Mouse (Mus musculus) hindbrain, postnatal 0 days (tissue): ENCODE data around the gene Pdzrn4. TPM values are rescaled to one million over a fixed set of nuclear protein-coding genes. Genes with fewer than 3 reads are reported as not detected.
A peak's percentile ranks its signal among the peaks of the same experiment; 100 is the strongest.

Experiments
- ATAC-seq: fragments of 200-750 bp; cut with Nextera tagmentation; 2 replicates; pipeline ENCODE4 v1.8.0; 2017; ENCODE audit warnings: mild to moderate bottlenecking, moderate TSS enrichment, moderate library complexity
- DNase-seq: peaks from one replicate; pipeline ENCODE4 v3.0.0-alpha.2; 2015; ENCODE audit warnings: low spot score
- H3K27ac ChIP-seq: fragments of 300-500 bp; sonication (generic); 2 replicates; pipeline ENCODE4 v1.5.1; 2014; ENCODE audit warnings: mild to moderate bottlenecking
- H3K27me3 ChIP-seq: fragments of 300-500 bp; sonication (generic); 2 replicates; pipeline ENCODE4 v1.6.1; 2014; ENCODE audit warnings: low read length, mixed read lengths; ENCODE audit not compliant: insufficient read depth
- H3K36me3 ChIP-seq: fragments of 300-500 bp; sonication (generic); 2 replicates; pipeline ENCODE4 v1.6.1; 2014; ENCODE audit warnings: low read length, mixed read lengths; ENCODE audit not compliant: insufficient read depth
- H3K4me1 ChIP-seq: fragments of 300-500 bp; sonication (generic); 2 replicates; pipeline ENCODE4 v1.6.1; 2014; ENCODE audit warnings: antibody characterized with exemption, low read length, mixed read lengths; ENCODE audit not compliant: insufficient read depth
- H3K4me2 ChIP-seq: fragments of 300-500 bp; sonication (generic); 2 replicates; pipeline ENCODE4 v1.6.1; 2014; ENCODE audit warnings: low read depth, mild to moderate bottlenecking, low read length, moderate library complexity, mixed read lengths
- H3K4me3 ChIP-seq: fragments of 300-500 bp; sonication (generic); 2 replicates; pipeline ENCODE4 v1.5.1; 2014; ENCODE audit warnings: low read length
- H3K9ac ChIP-seq: fragments of 300-500 bp; sonication (generic); replicated peaks from 2 replicates; pipeline ENCODE4 v1.6.1; 2014; ENCODE audit warnings: mild to moderate bottlenecking, low read length, moderate library complexity, mixed read lengths
- H3K9me3 ChIP-seq: fragments of 300-500 bp; sonication (generic); 2 replicates; pipeline ENCODE4 v1.6.1; 2016; ENCODE audit warnings: low read length, mixed read lengths
- CTCF ChIP-seq: IDR thresholded peaks from 2 replicates; pipeline ENCODE4 v1.5.1; 2016; ENCODE audit warnings: antibody characterized with exemption, control low read depth, low read depth
- WGBS: fragments of 180-500 bp; shearing (Covaris S2); extraction: QIAGEN DNeasy Blood & Tissue Kit; methylation state at CpG from one replicate; pipeline ENCODE4 v1.1.7; 2014; 5-methylcytosine and 5-hydroxymethylcytosine counted together
- polyA plus RNA-seq: library from polyadenylated mRNA; unstranded; fragments of >200 nt; fragmentation: Nextera tagmentation; extraction: Ambion mirVana; gene quantifications from 2 replicates; pipeline ENCODE4 v1.2.1, GENCODE M21; 2015
- total RNA-seq: library from RNA; depleted of rRNA; stranded (reverse); fragments of >200 nt; gene quantifications from 2 replicates; pipeline ENCODE4 v1.2.3, GENCODE M21; 2014

The Pdzrn4 gene
- total and polyA plus RNA-seq, 2 experiments from 2014 or later, result 17.1 to 17.8 TPM

DNA sequence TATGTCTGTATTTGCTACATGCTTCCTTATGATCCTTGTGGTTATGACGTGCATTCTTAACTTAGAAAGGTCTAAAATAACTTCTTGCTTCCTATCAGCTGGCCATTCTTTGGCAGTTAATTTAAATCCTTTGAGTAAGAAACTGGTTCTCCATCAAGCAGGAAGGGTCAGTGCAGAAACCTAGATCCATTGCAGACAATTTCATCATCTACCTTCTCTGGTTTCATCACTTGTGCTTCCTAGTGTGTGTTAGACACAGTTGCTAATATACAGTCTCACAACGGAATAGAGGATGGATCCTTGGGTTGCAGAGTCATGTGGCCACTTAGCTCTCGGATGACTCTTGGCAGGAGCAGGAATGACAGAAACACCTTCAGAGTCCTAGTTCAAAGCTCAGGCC is 397.6 kb downstream of the Pdzrn4 start:
- Histone ChIP-seq H3K4me3 (no peak overlapping the region), H3K4me2 (no peak overlapping the region), H3K9ac (no peak overlapping the region), H3K27ac (no peak overlapping the region), H3K9me3 (no peaks in the 10 kb centered on the region), H3K27me3 (no peaks in the 10 kb centered on the region), H3K4me1 (no peaks in the 10 kb centered on the region), H3K36me3 (no peaks in the 10 kb centered on the region)
- no peak for TF ChIP-seq CTCF
- WGBS, result 92% methylated on average over 3 of the region's 3 CpGs
- no peak for ATAC-seq
- no peak for DNase-seq

DNA sequence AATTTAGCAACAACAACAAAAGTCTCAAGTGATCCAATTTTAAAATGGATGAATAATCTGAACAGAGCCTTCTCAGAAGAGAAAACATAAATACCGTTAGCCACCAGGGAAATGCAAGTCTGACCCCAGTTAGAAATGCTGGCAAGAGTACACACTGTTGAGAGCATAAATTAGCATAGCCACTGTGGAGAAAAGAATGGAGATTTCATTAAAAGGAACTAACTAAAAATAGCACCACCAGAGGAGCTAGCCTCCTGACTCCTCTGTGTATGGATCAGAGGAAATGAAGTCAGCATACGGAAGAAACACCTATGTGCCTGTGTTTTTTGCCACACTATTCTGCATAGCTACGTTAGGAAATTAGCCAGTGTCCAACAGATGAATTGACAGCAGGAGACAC is 409.3 kb downstream of the Pdzrn4 start:
- 12% methylated on average over 3 of the region's 3 CpGs for WGBS
- Histone ChIP-seq H3K36me3 (no peaks in the 10 kb centered on the region), H3K27me3 (no peaks in the 10 kb centered on the region), H3K4me3 (no peak overlapping the region), H3K27ac (no peak overlapping the region), H3K4me2 (no peak overlapping the region), H3K4me1 (no peaks in the 10 kb centered on the region), H3K9me3 (no peaks in the 10 kb centered on the region), H3K9ac (no peak overlapping the region)
- DNase-seq, result peak; percentile 31
- ATAC-seq, result no peak
- peak; percentile 25; the same call in 1 of the 2 replicates for TF ChIP-seq CTCF

DNA sequence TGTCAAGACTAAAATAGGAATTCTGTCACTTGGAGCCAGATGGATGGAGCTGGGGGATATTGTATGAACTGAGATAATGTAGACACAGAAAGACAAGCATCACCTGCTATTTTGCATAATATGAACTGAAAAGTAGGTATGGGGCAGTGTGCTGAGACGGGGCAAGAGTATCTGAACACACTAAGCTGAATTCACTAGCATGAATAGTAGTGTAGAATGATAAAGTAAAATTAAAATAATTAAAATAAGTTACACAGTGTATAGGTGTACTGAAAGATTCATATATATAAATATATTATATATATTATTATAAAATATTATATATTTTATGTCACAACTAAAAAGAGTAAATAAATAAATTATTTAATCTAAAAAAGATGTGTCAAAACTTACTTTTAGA is 409.7 kb downstream of the Pdzrn4 start:
- TF ChIP-seq CTCF, result no peak
- no peaks in the 10 kb centered on the region for H3K27me3 ChIP-seq
- DNase-seq (peak; percentile 29), ATAC-seq (no peak)
- H3K27ac ChIP-seq, result no peak overlapping the region
- no peaks in the 10 kb centered on the region for H3K9me3 ChIP-seq
- no peaks in the 10 kb centered on the region for H3K36me3 ChIP-seq
- no peak overlapping the region for H3K4me2 ChIP-seq
- no peaks in the 10 kb centered on the region for H3K4me1 ChIP-seq
- WGBS, result 54% methylated on average over 1 of the region's 1 CpGs
- H3K4me3 ChIP-seq, result no peak overlapping the region
- no peak overlapping the region for H3K9ac ChIP-seq
